Mouse (Mus musculus): ENCODE data around the gene Pvr. TPM values are rescaled to one million over a fixed set of nuclear protein-coding genes. Genes with fewer than 3 reads are reported as not detected.

Pvr gene
- polyA plus RNA-seq, 1 experiment = 13.0 TPM

GRCm38 (mm10) chr7:19861199-19861598 lies 59.8 kb downstream of the Pvr start, which contains the start of gene Ceacam16:
Ceacam16 (minus strand) TSS chr7:19861299.
- Histone ChIP-seq H3K4me3 (ENCODE audit: insufficient read depth, low read length) (no peak within 1 kb of the TSS), H3K27ac (ENCODE audit: insufficient read depth, low read depth, low read length) (no peak within 1 kb of the TSS), H3K4me1 (ENCODE audit: control insufficient read depth, insufficient read depth, low read length) (peaks cover under 1% of the 10 kb centered on the region; the same call in 1 of the 2 replicates)
- no peak for TF ChIP-seq POLR2A (IDR thresholded peaks at IDR 0.05; ENCODE audit: borderline replicate concordance, low read depth, low read length)
- no peak for TF ChIP-seq CTCF (IDR thresholded peaks at IDR 0.05; ENCODE audit: low read depth, low read length)

GRCm38 (mm10) chr7:19859740-19860139 lies 61.2 kb downstream of the Pvr start:
- no peak for TF ChIP-seq CTCF (IDR thresholded peaks at IDR 0.05; ENCODE audit: low read depth, low read length)
- TF ChIP-seq POLR2A (IDR thresholded peaks at IDR 0.05; ENCODE audit: borderline replicate concordance, low read depth, low read length) = no peak
- peaks cover 7% of the 10 kb centered on the region; the same call in 1 of the 2 replicates for H3K4me1 ChIP-seq (ENCODE audit: control insufficient read depth, insufficient read depth, low read length)
- H3K27ac ChIP-seq (ENCODE audit: insufficient read depth, low read depth, low read length) = no peak overlapping the region
- no peak overlapping the region for H3K4me3 ChIP-seq (ENCODE audit: insufficient read depth, low read length)

- no peak overlapping the region for H3K27ac ChIP-seq (ENCODE audit: insufficient read depth, low read depth, low read length)
- H3K4me3 ChIP-seq (ENCODE audit: insufficient read depth, low read length) = no peak overlapping the region
- TF ChIP-seq POLR2A (IDR thresholded peaks at IDR 0.05; ENCODE audit: borderline replicate concordance, low read depth, low read length) (no peak), CTCF (IDR thresholded peaks at IDR 0.05; ENCODE audit: low read depth, low read length) (no peak)
- H3K4me1 ChIP-seq (ENCODE audit: control insufficient read depth, insufficient read depth, low read length) = peaks cover 7% of the 10 kb centered on the region; the same call in 1 of the 2 replicates
Measured at GRCm38 (mm10) chr7:19856283-19856682, 64.7 kb downstream of the Pvr start.

- TF ChIP-seq CTCF (IDR thresholded peaks at IDR 0.05; ENCODE audit: low read depth, low read length) = no peak
- TF ChIP-seq POLR2A (IDR thresholded peaks at IDR 0.05; ENCODE audit: borderline replicate concordance, low read depth, low read length) = no peak
- Histone ChIP-seq H3K4me3 (ENCODE audit: insufficient read depth, low read length) (no peak overlapping the region), H3K27ac (ENCODE audit: insufficient read depth, low read depth, low read length) (no peak overlapping the region), H3K4me1 (ENCODE audit: control insufficient read depth, insufficient read depth, low read length) (peaks cover 7% of the 10 kb centered on the region; the same call in 1 of the 2 replicates)
Measured at GRCm38 (mm10) chr7:19855663-19856062, 65.3 kb downstream of the Pvr start.

Other genes starting within 250 kb of the Pvr start
- 56.2 and 70.4 TPM in 2 replicates for gene Apoc2, start 243.2 kb downstream of the Pvr start, polyA plus RNA-seq (2012; ENCODE audit: insufficient read depth, insufficient read length, missing spikeins)
- not detected in 2 replicates for gene Gm44805, start 239.7 kb downstream of the Pvr start, polyA plus RNA-seq (2012; ENCODE audit: insufficient read depth, insufficient read length, missing spikeins)
- not detected in 2 replicates for gene Apoc4, start 239.7 kb downstream of the Pvr start, polyA plus RNA-seq (2012; ENCODE audit: insufficient read depth, insufficient read length, missing spikeins)
- gene Apoc1, start 228.5 kb downstream of the Pvr start, polyA plus RNA-seq (2012; ENCODE audit: insufficient read depth, insufficient read length, missing spikeins) = not detected in 2 replicates
- gene Apoe, start 222.0 kb downstream of the Pvr start, polyA plus RNA-seq (2012; ENCODE audit: insufficient read depth, insufficient read length, missing spikeins) = 16,287 and 16,533 TPM in 2 replicates
- gene Tomm40, start 205.7 kb downstream of the Pvr start, polyA plus RNA-seq (2012; ENCODE audit: insufficient read depth, insufficient read length, missing spikeins) = 23.8 and 25.2 TPM in 2 replicates
- 12.7 and 12.9 TPM in 2 replicates for gene Nectin2, start 170.7 kb downstream of the Pvr start, polyA plus RNA-seq (2012; ENCODE audit: insufficient read depth, insufficient read length, missing spikeins)
- gene Bcam, start 150.1 kb downstream of the Pvr start, polyA plus RNA-seq (2012; ENCODE audit: insufficient read depth, insufficient read length, missing spikeins) = 0.52 and 2.6 TPM in 2 replicates
- gene Cblc, start 124.4 kb downstream of the Pvr start, polyA plus RNA-seq (2012; ENCODE audit: insufficient read depth, insufficient read length, missing spikeins) = not detected in 2 replicates
- gene Bcl3, start 98.4 kb downstream of the Pvr start, polyA plus RNA-seq (2012; ENCODE audit: insufficient read depth, insufficient read length, missing spikeins) = 60.7 and 72.2 TPM in 2 replicates
- gene Gm19345, start 69.2 kb downstream of the Pvr start, polyA plus RNA-seq (2012; ENCODE audit: insufficient read depth, insufficient read length, missing spikeins) = not detected in 2 replicates
- gene Ceacam16, start 59.9 kb downstream of the Pvr start, polyA plus RNA-seq (2012; ENCODE audit: insufficient read depth, insufficient read length, missing spikeins) = 1.6 and 3.5 TPM in 2 replicates
- gene Ceacam19, start 33.2 kb downstream of the Pvr start, polyA plus RNA-seq (2012; ENCODE audit: insufficient read depth, insufficient read length, missing spikeins) = 8.1 and 8.5 TPM in 2 replicates
- gene Igsf23, start 29.6 kb upstream of the Pvr start, polyA plus RNA-seq (2012; ENCODE audit: insufficient read depth, insufficient read length, missing spikeins) = not detected in 2 replicates
- gene Ceacam20, start 44.3 kb upstream of the Pvr start, polyA plus RNA-seq (2012; ENCODE audit: insufficient read depth, insufficient read length, missing spikeins) = not detected in 2 replicates
- not detected in 2 replicates for gene Nlrp9b, start 70.3 kb upstream of the Pvr start, polyA plus RNA-seq (2012; ENCODE audit: insufficient read depth, insufficient read length, missing spikeins)
- gene Vmn1r91, start 178.5 kb upstream of the Pvr start, polyA plus RNA-seq (2012; ENCODE audit: insufficient read depth, insufficient read length, missing spikeins) = not detected in 2 replicates
- not detected in 2 replicates for gene Gm16442, start 201.4 kb upstream of the Pvr start, polyA plus RNA-seq (2012; ENCODE audit: insufficient read depth, insufficient read length, missing spikeins)
- not detected in 2 replicates for gene Vmn1r93, start 217.9 kb upstream of the Pvr start, polyA plus RNA-seq (2012; ENCODE audit: insufficient read depth, insufficient read length, missing spikeins)
- not detected in 2 replicates for gene Vmn1r94, start 247.2 kb upstream of the Pvr start, polyA plus RNA-seq (2012; ENCODE audit: insufficient read depth, insufficient read length, missing spikeins)

Data from bone marrow macrophage, adult 2 months (primary cell).